Mouse (Mus musculus): ENCODE data around the gene Kcnn3.

DNA sequence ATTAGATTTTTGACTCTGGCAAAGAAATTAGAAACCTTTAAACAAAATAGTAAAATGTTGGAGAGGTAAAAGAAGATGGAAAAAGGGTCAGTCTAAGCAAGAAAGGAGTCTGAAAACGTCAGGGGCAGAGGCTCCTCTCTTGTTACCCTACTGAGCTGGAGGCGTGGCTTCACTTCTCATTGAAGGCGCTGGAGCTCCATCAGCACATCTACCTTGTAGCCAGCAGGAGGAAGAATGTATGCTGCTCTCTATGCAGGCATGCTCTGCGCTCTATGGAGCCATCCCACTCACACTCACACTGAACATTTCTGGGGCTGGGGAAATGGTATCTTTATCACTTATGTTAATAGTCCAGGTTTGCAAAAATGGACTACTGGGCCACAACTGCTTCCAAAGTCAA, 103.6 kb downstream of the Kcnn3 start:
- TF ChIP-seq CTCF (IDR thresholded peaks at IDR 0.05; ENCODE audit: borderline replicate concordance, control insufficient read depth, extremely low read depth, insufficient read depth, low read length, poor library complexity) (no peak), POLR2A (IDR thresholded peaks at IDR 0.05; ENCODE audit: control insufficient read depth, extremely low read depth, insufficient read depth, low read length, poor library complexity) (no peak)
